In genomic region chr4:54947991-54948615, GRCm38 (mm10) we compare ENCODE assay signal across 9 mouse cellular contexts. TPM values are rescaled to one million over a fixed set of nuclear protein-coding genes. Genes with fewer than 3 reads are reported as not detected.
DNase-seq lines count a peak whose midpoint lies in the region; ATAC-seq and TF ChIP-seq lines count a peak whose summit lies in the region.
"Had no signal": no experiment of that assay in that cellular context is flagged by ENCODE, and none has a peak within 500 bp of the region (broad histone marks: within the 10 kb centered on the region; RNA-seq: fewer than 3 reads in every experiment).

No protein-coding gene starts in this region.

- no peaks in the 10 kb centered on the region for H3K36me3 ChIP-seq in megakaryocyte, embryonic 14.5 days (replicated peaks; ENCODE audit: low read length)
- peaks cover under 1% of the 10 kb centered on the region; the same call in 1 of the 2 replicates for H3K36me3 ChIP-seq in heart, adult 2 months (ENCODE audit: control insufficient read depth, insufficient read depth, low read length)
- H3K36me3 ChIP-seq in kidney, embryonic 15.5 days, result no peaks in the 10 kb centered on the region
- H3K36me3 ChIP-seq in liver, embryonic 12.5 days, result no peaks in the 10 kb centered on the region

- no peak for ATAC-seq in megakaryocyte, adult 5-6 weeks (ENCODE audit: poor library complexity, severe bottlenecking)
- peak; percentile 37 for ATAC-seq in common myeloid progenitor, adult 5-6 weeks (replicated peaks; ENCODE audit: low read depth, poor library complexity, severe bottlenecking)
- ATAC-seq in kidney, embryonic 15.5 days (replicated peaks; ENCODE audit: low FRiP score), result peak; percentile 55
- no peak for ATAC-seq in liver, embryonic 12.5 days

- TF ChIP-seq POLR2A in heart, adult 2 months (IDR thresholded peaks at IDR 0.05; ENCODE audit: insufficient read depth, low read depth, low read length), result no peak
- no peak; the same call in 1 of the 2 replicates for TF ChIP-seq POLR2A in olfactory bulb, adult 2 months (IDR thresholded peaks at IDR 0.05; ENCODE audit: insufficient read depth, low read depth, low read length)

- TF ChIP-seq CTCF in heart, adult 2 months (IDR thresholded peaks at IDR 0.05), result no peak
- no peak for TF ChIP-seq CTCF in olfactory bulb, adult 2 months (IDR thresholded peaks at IDR 0.05; ENCODE audit: insufficient read depth, low read depth, low read length)

- H3K4me2 ChIP-seq in kidney, embryonic 15.5 days, result peak overlapping the region; percentile 95
- H3K4me2 ChIP-seq in liver, embryonic 12.5 days, result peak overlapping the region; percentile 65

- TF ChIP-seq EP300 in heart, adult 2 months (IDR thresholded peaks at IDR 0.05; ENCODE audit: insufficient read depth, low read depth, low read length), result no peak

- peaks cover 65% of the 10 kb centered on the region for H3K27me3 ChIP-seq in megakaryocyte, embryonic 14.5 days (replicated peaks)
- no peaks in the 10 kb centered on the region for H3K27me3 ChIP-seq in heart, adult 2 months (ENCODE audit: control insufficient read depth, insufficient read depth, low read length)
- no peaks in the 10 kb centered on the region for H3K27me3 ChIP-seq in kidney, embryonic 15.5 days
- peaks cover 72% of the 10 kb centered on the region for H3K27me3 ChIP-seq in liver, embryonic 12.5 days (replicated peaks)
- H3K27me3 ChIP-seq: Patski had no signal

- H3K9ac ChIP-seq in heart, adult 2 months (ENCODE audit: low read depth, low read length), result peak overlapping the region; percentile 66
- peak overlapping the region; percentile 76 for H3K9ac ChIP-seq in kidney, embryonic 15.5 days
- peak overlapping the region; percentile 27; the same call in 1 of the 2 replicates for H3K9ac ChIP-seq in liver, embryonic 12.5 days

- intact Hi-C loops in heart, adult 2 months (cut with DNase I), result loop anchor here (2.0 to 10.0 kb wide), 5 partner anchors 19 to 277 kb away; no protein-coding TSS in a partner anchor

- no peaks in the 10 kb centered on the region for H3K79me2 ChIP-seq in heart, adult 2 months (replicated peaks; ENCODE audit: control insufficient read depth, insufficient read depth, low read length)

- DNase-seq in heart, adult 2 months, result peak; percentile 53 to 66
- DNase-seq in T-cell, adult 2 months (ENCODE audit: low spot score), result no peak

- H3K4me1 ChIP-seq in megakaryocyte, embryonic 14.5 days, result peaks cover 36% of the 10 kb centered on the region
- peaks cover 3% of the 10 kb centered on the region for H3K4me1 ChIP-seq in heart, adult 2 months (ENCODE audit: control insufficient read depth, insufficient read depth, low read length)
- peaks cover 33% of the 10 kb centered on the region for H3K4me1 ChIP-seq in kidney, embryonic 15.5 days
- H3K4me1 ChIP-seq in liver, embryonic 12.5 days, result no peaks in the 10 kb centered on the region
- H3K4me1 ChIP-seq in olfactory bulb, adult 2 months (ENCODE audit: control insufficient read depth, insufficient read depth, low read length), result peaks cover 12% of the 10 kb centered on the region

- H3K27ac ChIP-seq in heart, adult 2 months, result peak overlapping the region; percentile 61
- peak overlapping the region; percentile 98 for H3K27ac ChIP-seq in kidney, embryonic 15.5 days
- H3K27ac ChIP-seq in liver, embryonic 12.5 days, result peak overlapping the region; percentile 69
- peak overlapping the region; percentile 89 for H3K27ac ChIP-seq in olfactory bulb, adult 2 months (ENCODE audit: insufficient read depth, low read depth, low read length)

- H3K4me3 ChIP-seq in megakaryocyte, embryonic 14.5 days (replicated peaks), result peak overlapping the region; percentile 92
- H3K4me3 ChIP-seq in heart, adult 2 months, result peak overlapping the region; percentile 70
- peak overlapping the region; percentile 78 for H3K4me3 ChIP-seq in kidney, embryonic 15.5 days (replicated peaks)
- H3K4me3 ChIP-seq in liver, embryonic 12.5 days, result peak overlapping the region; percentile 53
- H3K4me3 ChIP-seq in olfactory bulb, adult 2 months (ENCODE audit: insufficient read depth, low read depth, low read length), result peak overlapping the region; percentile 66

- WGBS in heart, adult 2 months, result 2% methylated on average over 24 of the region's 25 CpGs
- 1% methylated on average over 24 of the region's 25 CpGs for WGBS in kidney, embryonic 15.5 days
- WGBS in liver, embryonic 12.5 days (ENCODE audit: insufficient replicate concordance), result 1% methylated on average over 24 of the region's 25 CpGs
- under 1% methylated on average over 24 of the region's 25 CpGs for WGBS in olfactory bulb, adult 2 months

- no peaks in the 10 kb centered on the region for H3K9me3 ChIP-seq in megakaryocyte, embryonic 14.5 days
- H3K9me3 ChIP-seq in kidney, embryonic 15.5 days (replicated peaks), result no peaks in the 10 kb centered on the region
- no peaks in the 10 kb centered on the region for H3K9me3 ChIP-seq in liver, embryonic 12.5 days (replicated peaks)

RNA-seq across cellular contexts. Expression of gene Zfp462, which starts 3.3 kb away (rescaled TPM):
- 0.06 and 0.25 TPM in 2 replicates for polyA plus RNA-seq in megakaryocyte, embryonic 14.5 days (2012; ENCODE audit: insufficient read depth, low replicate concordance)
- total RNA-seq in megakaryocyte, adult 5-6 weeks (2015), result 0.04 TPM in 1 of 2 replicates, not detected in the other
- not detected in 2 replicates for total RNA-seq in megakaryocyte, adult 5-6 weeks (2017)
- total RNA-seq in common myeloid progenitor, adult 5-6 weeks (2017), result 0.53 and 0.96 TPM in 2 replicates
- 1 to 10 TPM; 7.5 to 7.6 TPM for total RNA-seq in heart, adult 2 months (2021)
- 5.0 and 5.4 TPM in 2 replicates for polyA plus RNA-seq in heart, adult 2 months (2012; rRNA removed)
- polyA plus RNA-seq in kidney, embryonic 15.5 days (2015; fragmentation: Nextera tagmentation; extraction: Ambion mirVana), result 3.9 and 4.7 TPM in 2 replicates
- polyA plus RNA-seq in liver, embryonic 12.5 days (2016; fragmentation: Nextera tagmentation; extraction: Ambion mirVana), result 0.33 and 0.38 TPM in 2 replicates
- not detected in 2 replicates for polyA plus RNA-seq in olfactory bulb, adult 2 months (2012; ENCODE audit: insufficient read depth, insufficient read length, low replicate concordance, missing spikeins)

Comparison
In these comparisons a context has a peak if more than half of its experiments do, and no peak if none do; other contexts are left out.
1. ATAC-seq: peak in common myeloid progenitor, adult 5-6 weeks (single experiment) and kidney, embryonic 15.5 days (single experiment); none in megakaryocyte, adult 5-6 weeks (single experiment) and liver, embryonic 12.5 days (single experiment).
2. Peak in every context shown above with its lines, with median percentiles within 50 percentile points of each other: H3K4me3 ChIP-seq, H3K27ac ChIP-seq and H3K9ac ChIP-seq.